Mouse (Mus musculus): ENCODE data around the gene Klk7. TPM values are rescaled to one million over a fixed set of nuclear protein-coding genes. Genes with fewer than 3 reads are reported as not detected.

Klk7 gene
- not detected for total RNA-seq (2021)
- long read RNA-seq, experiment 1, result 0 reads
- long read RNA-seq, experiment 2, result 0 reads

DNA sequence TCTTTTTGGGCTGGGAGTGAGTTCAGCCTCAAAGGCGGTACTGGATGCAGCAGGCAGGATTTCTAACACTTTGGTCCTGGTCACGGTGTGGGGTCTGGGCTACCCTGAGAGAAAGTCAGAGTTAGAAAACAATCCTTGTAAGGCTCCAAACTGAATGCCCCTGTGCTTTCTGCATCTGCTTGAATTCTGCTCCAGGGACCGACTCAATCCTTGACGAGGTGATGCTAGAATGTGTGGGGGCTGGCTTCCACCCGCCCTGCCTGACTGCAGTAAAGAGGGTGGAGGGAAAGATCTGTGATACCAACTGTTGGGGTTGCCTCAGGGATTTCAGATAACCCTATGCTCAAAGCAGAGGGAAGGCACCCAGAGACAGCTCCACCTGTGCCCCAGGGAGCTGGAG lies at the start of gene Klk7:
Gene Klk7 (plus strand): TSS at position 301 of the 400 bp plus-strand sequence.
- intact Hi-C loops (cut with DNase I; ENCODE audit: low total_unique reads), result no loop called here

DNA sequence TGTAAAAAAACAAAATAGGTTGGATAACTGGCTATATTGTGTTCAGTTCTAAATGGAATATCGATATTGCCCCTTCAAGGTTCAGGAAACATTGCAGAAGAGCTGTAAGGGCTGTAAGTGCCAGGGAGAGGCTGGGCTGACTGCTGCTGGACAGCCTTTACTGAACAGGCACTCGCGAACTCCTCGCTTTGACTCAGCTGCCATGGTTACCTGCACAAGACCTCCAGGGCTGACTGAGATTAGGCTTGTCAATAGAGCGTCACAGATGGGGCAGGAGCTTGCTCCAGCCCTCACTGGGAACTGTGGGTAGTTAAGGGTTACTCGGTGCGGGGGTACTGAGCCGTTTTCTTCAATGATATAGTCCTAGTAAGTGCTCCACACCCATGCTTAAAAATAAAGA lies 44.6 kb upstream of the Klk7 start:
- intact Hi-C loops (cut with DNase I; ENCODE audit: low total_unique reads), result no loop called here
- no peak for DNase-seq

More for the DNA sequence above, at the start of gene Klk7:
- DNase-seq, result no peak

DNA sequence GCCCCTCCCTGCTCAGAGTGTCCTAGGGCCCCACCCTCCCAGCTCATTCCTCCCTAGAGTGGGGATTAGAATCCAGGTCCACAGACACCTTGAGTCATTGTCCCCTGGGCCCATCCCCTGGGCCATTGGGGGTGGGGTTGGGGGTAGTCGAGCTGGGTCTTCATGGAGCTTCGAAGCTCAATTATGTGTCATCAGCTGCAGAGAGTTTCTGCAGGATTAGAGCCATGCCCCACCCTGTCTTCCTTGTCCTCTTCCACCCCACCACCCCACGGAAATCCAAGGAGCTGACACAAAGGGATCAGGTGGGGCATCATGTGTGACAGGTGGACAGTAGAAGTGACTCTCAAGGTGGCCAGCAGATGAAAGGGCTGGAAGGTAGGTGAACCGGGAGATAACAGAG lies 42.5 kb upstream of the Klk7 start, which contains the start of gene Klk12:
Gene Klk12 (plus strand): TSS at position 301 of the 400 bp plus-strand sequence.
- DNase-seq, result no peak
- intact Hi-C loops (cut with DNase I; ENCODE audit: low total_unique reads), result no loop called here

DNA sequence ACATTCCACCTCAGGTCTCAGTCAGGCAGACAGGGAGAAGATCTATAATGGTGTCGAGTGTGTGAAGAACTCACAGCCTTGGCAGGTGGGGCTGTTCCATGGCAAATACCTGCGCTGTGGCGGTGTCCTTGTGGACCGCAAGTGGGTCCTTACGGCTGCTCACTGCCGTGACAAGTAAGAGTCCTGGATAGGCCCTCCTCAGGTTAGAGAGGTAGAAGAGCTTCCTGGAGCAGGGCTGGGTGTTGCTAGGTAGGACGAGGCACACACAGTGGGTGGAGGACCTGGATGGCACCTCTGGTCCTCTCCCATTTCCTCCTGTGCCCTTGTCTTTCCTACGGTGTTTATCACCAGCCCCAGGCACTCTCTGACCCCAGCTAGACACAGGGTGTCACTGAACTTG lies 41.5 kb upstream of the Klk7 start:
- no peak for DNase-seq
- intact Hi-C loops (cut with DNase I; ENCODE audit: low total_unique reads), result no loop called here

DNA sequence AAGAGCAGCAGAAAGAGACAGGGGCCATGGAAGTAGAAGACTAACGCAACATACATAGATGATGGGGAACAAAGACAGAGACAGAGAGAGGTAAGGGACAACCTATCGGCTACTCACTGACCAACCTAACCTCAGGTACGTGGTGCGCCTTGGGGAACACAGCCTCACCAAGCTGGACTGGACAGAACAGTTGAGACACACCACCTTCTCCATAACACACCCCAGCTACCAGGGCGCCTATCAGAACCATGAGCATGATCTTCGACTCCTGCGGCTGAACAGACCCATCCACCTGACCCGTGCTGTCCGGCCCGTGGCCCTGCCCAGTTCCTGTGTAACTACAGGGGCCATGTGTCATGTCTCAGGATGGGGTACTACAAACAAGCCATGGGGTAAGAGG lies 40.4 kb upstream of the Klk7 start:
- intact Hi-C loops (cut with DNase I; ENCODE audit: low total_unique reads), result no loop called here
- DNase-seq, result no peak

DNA sequence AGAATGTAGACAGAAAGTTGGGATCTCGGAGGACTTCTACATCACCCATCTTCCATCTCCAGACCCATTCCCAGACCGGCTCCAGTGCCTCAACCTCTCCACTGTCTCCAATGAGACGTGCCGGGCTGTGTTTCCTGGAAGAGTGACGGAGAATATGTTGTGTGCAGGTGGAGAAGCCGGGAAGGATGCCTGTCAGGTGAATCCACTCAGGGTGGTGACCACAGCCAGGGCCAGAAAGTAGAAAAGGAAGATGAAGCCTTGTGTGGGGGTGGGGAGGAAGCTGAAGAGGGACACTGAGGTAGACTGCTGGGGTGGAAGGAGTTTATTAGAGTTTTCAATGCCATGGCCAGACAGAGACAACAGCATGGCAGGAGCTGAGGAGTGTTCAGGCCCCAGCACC lies 39.2 kb upstream of the Klk7 start:
- no peak for DNase-seq
- intact Hi-C loops (cut with DNase I; ENCODE audit: low total_unique reads), result no loop called here

DNA sequence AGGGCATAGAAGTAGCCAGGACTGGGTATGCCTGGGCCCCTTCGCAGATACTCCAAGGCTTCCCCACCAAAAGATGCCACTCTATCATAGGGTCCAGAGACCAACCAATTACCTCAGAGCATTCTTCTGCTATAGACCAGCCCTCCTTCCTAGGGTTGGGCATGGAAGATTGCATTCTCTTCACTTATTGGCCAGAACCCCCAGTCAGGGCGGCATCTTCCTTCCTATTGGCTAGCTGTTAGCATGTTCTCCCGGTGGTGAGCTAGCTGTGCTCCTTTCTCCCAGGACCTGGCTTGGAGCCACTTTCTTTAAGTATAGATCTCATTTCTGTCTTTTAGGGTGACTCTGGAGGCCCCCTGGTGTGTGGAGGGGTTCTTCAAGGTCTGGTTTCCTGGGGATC lies 38.2 kb upstream of the Klk7 start:
- intact Hi-C loops (cut with DNase I; ENCODE audit: low total_unique reads), result no loop called here
- DNase-seq, result no peak

DNA sequence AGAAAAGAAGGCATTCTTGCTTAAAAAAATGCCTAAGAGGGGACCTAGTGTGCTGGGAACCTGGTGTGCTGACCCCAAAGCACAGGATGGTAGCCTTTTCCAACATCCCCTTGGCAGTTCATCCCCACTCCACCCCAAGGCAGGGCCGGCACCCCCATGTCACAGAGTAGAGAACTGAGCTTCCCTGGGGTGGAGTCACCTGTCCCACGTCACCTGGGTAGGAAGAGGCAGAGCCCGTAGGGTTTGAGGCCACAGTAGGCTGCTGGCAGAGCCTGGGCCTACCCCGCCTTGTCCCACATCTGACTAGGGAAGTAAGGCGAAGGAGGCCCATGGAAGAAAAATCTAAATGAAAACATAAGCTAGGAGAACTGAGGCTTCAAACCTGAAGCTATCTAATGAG lies 36.7 kb upstream of the Klk7 start, which contains the start of gene Klk11:
Gene Klk11 (plus strand): TSS at position 241 of the 400 bp plus-strand sequence.
- DNase-seq, result no peak
- intact Hi-C loops (cut with DNase I; ENCODE audit: low total_unique reads), result no loop called here

DNA sequence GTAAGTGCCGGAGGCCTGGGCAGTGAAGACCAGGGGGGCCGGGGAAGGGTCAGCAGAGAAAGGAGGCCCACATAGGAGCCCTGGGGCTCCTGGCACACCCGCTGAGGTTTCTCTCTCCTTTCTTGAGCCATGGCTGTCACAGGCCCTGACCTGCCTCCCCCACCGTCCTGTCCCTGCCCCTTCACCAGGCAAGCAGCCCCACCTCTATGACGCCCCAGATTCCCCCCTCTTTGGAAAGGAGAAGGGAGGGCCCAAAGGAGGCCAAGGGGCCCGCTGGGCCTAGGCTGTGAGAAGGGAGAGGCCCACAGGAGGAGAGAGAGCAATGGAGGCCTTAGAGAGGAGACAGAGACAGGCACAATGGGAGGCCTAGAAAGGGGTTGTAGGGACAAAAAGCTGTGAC lies 36.3 kb upstream of the Klk7 start:
- no peak for DNase-seq
- intact Hi-C loops (cut with DNase I; ENCODE audit: low total_unique reads), result no loop called here

DNA sequence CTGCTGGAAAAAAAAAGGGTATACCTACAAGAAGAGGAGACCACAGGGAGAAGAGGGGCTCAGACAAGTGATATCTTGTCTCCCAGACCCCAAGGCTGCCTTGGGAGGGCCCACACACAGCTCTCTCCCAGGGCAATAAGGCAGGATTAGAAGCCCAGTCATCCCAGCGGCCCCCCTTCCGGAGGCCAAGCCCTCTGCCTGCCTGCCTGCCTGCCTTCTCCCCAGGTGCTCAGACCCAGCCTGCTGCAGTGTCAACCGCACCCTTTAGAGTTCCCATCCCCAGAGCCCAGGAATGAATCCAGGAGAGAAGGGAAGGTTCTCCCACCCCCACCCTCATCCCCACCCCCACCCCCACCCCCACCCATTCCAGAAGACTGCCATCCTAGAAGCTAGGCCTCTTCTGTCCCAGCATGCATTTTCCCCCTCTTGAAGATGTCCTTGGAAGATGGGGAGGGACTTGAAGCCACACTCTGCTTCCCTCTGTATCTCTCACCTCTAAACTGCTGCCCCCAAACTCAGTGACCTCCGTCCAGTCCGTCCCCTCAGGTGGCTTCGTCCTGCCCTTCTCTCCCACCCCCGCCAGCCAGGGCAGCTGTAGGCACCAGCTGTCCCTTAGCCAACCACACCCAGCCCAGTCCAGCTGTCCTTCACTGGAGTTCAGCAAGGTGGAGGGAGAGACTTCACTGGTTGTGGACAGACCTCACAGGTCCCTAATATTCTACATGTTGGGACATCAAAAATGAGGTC lies 35.6 kb upstream of the Klk7 start:
- intact Hi-C loops (cut with DNase I; ENCODE audit: low total_unique reads), result no loop called here
- DNase-seq, result no peak

DNA sequence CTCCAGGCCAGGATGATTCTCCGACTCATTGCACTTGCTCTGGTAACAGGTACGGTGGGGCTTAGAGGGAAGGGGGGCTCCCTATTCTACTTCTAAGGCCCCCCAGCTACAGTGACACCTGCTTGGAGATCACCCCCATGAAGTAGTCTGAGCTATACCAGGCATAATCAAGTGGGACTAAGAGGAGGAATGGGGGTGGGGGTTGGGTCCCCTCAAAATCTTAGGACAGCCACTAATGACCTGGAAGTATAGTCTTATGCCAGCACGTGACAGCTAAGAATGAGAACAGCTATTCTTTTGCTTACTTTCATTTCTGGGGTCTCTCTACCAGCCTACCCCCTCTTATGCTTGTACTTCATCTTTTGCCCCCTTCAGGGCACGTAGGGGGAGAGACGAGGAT lies 34.6 kb upstream of the Klk7 start:
- intact Hi-C loops (cut with DNase I; ENCODE audit: low total_unique reads), result no loop called here
- no peak for DNase-seq

DNA sequence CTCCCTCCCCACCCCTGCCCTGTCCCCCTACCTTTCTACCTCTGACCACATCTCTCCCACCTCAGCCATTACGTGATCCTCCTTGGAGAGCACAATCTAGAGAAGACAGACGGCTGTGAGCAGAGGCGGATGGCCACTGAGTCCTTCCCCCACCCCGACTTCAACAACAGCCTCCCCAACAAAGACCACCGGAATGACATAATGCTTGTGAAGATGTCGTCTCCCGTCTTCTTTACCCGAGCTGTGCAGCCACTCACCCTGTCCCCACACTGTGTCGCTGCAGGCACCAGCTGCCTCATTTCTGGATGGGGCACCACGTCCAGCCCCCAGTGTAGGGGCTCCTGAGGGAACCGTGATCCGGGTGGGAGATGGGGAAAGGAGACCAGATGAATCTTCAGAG lies 33.7 kb upstream of the Klk7 start:
- DNase-seq, result no peak
- intact Hi-C loops (cut with DNase I; ENCODE audit: low total_unique reads), result no loop called here

DNA sequence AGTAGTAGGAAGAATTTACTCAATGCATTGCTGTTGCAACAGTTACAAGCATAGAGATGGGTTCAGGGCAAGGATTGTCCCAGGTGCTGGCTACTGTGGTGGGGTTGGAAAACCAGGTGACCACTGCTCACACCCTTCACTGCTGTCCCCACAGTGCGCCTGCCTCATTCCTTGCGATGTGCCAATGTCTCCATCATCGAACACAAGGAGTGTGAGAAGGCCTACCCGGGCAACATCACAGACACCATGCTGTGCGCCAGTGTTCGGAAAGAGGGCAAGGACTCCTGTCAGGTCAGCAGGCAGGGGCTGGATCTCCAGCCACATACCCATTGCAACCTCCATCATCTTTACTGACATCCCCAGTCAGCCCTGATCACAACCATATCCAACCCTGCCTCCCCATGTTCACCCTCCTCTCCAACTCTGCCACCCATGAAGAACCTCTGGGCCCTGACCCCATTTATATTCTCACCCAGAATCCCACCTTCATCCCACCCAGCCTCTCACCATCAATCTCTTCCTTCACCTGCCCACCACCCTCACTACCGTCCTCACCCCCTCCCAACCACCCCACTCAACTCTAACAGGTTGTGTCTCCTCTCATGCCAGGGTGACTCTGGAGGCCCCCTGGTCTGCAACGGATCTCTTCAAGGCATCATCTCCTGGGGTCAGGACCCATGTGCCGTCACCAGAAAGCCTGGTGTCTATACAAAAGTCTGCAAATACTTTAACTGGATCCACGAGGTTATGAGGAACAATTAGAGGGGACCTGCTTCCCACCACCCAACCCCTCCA lies 32.7 kb upstream of the Klk7 start:
- no peak for DNase-seq
- intact Hi-C loops (cut with DNase I; ENCODE audit: low total_unique reads), result no loop called here

DNA sequence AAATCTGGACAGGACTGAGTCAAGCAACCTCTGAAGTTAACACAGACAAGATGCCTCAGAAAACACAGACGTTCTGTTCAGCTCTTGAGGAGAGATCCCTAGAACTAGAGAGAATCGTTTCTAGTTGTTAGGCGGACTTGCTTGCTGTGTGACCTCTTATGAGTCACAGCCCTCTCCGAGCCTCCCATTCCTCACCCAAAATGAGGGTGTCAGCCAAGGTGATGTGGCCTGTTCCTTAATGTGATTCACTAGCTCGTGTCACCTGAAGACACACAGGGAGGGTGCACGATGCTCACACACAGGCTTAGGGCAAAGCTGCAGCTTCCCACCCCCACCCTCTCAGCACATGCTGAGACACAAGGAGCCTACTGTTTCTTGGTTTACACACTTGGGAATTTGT lies 30.9 kb upstream of the Klk7 start:
- intact Hi-C loops (cut with DNase I; ENCODE audit: low total_unique reads), result loop anchor here (5.0 kb wide), 1 partner anchor 98 kb away; no protein-coding TSS in a partner anchor
- DNase-seq, result no peak

DNA sequence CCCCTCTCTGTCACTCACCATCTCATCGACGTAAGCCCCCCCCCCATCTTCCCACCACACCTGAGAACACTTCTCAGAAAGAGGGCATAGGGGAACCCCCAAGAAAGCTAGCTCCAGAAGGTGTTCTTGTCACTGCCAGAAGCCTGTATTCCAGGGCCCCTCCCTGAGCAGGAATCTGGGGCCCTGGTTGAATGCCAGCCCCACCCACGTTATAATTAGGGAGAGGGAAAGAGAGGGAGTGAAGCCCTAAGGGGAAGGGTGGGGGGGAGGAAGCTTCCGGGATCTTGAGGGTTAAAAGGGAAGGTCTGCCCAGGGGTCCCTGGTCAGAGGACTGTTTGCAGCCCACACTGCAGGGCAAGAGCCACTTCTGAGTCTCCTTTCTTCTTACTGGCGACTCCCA lies 30.3 kb upstream of the Klk7 start, which contains the start of gene Klk10:
Gene Klk10 (plus strand): TSS at position 290 of the 400 bp plus-strand sequence.
- no peak for DNase-seq
- intact Hi-C loops (cut with DNase I; ENCODE audit: low total_unique reads), result loop anchor here (5.0 kb wide), 1 partner anchor 98 kb away; no protein-coding TSS in a partner anchor

DNA sequence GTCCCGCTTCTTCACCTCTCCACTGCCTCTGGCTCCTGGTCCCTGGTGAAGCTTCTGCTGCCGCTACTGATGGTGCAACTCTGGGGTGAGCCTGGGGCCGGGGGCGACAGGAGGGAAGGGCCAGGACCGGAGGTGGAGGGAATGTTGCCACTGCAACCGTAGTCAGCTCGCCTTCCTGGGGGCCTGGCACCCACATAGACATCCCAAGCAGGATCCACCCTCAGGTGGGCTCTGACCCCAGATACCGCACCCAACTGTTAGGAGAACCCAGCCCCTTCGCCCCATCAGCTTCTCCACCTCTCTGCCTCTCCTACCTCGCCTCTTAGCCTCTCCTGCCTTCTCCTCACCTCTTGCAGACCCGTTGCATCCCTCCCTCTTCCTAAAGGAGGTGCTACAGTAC lies 29.6 kb upstream of the Klk7 start:
- intact Hi-C loops (cut with DNase I; ENCODE audit: low total_unique reads), result loop anchor here (5.0 kb wide), 1 partner anchor 99 kb away; no protein-coding TSS in a partner anchor
- no peak for DNase-seq

DNA sequence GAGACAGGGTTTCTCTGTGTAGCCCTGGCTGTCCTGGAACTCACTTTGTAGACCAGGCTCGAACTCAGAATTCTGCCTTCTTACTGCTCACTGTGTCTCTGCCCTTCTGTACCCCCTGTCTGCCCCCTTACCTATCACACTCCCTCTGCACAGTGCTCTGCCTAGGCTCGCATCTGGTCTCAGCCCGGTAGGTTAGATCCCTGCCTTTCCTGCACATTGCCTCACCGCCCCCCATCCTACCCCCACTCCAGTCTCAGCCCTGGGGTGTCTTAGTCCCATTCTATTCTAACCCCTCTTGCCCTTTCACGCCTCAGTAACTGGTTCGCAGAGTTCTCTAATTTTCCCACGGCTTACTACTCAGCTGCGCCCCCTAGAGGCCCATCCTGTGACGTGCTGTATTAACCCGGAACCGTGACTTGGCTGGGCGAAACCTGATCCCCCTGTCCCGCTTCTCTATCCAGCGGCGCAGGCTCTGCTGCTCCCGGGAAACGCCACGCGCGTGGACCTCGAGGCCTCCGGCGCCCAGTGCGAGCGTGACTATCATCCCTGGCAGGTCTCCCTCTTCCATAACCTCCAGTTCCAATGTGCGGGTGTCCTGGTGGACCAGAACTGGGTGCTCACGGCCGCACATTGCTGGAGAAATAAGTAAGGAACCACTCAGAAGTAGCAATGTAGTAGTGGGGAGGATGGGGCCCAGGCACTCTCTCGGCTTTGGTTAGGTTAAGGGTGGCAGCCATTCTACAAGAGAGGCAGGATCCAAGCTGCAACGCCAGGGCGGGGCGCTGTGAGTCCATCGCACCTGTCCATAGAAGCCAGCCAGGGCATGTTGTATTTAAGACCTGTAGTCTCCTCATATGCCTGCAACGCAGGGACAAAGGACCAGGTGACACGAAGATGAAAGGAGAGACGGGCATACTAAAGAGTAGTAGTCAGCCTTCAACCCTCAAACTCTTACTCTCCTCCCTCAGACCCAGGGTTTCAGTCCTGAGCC lies 28.5 kb upstream of the Klk7 start:
- peak; percentile 74 for DNase-seq
- intact Hi-C loops (cut with DNase I; ENCODE audit: low total_unique reads), result loop anchor here (5.0 kb wide), 1 partner anchor 100 kb away; no protein-coding TSS in a partner anchor

DNA sequence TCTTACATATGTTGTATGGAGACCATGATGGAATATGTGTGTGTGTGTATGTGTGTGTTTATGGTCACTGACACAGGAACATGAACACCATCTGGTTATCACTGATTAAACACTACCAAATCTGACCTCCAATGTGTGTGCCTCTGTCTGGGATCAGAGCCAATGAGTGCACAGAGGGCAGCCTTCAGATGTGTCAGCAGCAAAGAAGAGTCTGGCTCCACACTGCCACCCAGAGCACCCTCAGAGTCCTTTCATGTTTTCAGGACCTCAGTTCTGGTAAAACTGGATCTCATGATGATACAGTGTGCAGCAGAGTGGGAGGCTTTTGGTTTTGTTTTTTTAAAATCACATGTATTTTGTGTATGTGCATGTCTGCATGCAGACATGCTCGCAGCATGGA lies 25.8 kb upstream of the Klk7 start:
- DNase-seq, result no peak
- intact Hi-C loops (cut with DNase I; ENCODE audit: low total_unique reads), result no loop called here

DNA sequence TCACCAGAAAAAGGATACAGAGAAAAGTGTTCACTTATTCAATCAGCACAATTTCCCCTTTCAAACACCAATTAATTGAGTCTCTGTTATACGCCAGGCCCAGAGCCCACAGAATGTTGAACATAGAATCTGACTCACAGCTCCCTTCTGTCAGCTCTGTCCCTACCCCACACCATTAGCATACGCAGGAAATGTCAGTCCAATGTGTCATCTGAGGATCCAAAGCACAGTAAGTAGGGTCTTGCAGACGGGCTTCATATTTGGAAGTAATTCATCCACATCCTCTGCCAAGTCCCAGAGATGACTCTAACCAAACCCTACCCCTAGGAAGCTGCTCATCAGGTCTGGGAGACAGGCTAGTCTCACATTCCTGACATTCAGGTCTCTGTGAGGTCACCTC lies 23.0 kb upstream of the Klk7 start:
- intact Hi-C loops (cut with DNase I; ENCODE audit: low total_unique reads), result no loop called here

More for the DNA sequence above, 23.0 kb upstream of the Klk7 start:
- no peak for DNase-seq
